Mouse (Mus musculus): ENCODE results near the gene Mga.

GRCm38 (mm10) chr2:119997354-119997753, 100.3 kb downstream of the Mga start:
- no peak for TF ChIP-seq CTCF (IDR thresholded peaks at IDR 0.05)
- TF ChIP-seq EP300 (IDR thresholded peaks at IDR 0.05): no peak
